24 mouse cellular contexts compared by ENCODE assay signal in the genomic region with DNA sequence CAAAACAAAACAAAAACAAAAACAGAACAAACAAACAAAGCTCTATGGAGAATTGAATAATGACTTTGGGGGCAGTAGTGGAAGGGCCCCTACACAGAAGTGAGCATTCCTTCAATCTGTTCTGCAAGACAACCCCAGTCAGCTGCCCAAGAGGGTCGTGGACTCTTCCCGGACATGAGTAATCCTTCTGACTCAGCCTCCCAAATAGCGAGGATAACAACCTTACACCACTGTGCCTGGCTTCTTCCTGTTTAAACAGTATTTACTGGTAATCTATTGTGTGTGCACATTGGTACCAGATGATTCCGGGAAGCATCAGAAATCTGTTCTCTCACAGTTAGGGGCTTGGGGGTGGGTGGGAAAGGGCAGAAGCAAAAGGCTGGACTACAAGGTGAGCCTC. TPM values are rescaled to one million over a fixed set of nuclear protein-coding genes. Genes with fewer than 3 reads are reported as not detected.
"Had no signal": no experiment of that assay in that cellular context is flagged by ENCODE, and none has a peak within 500 bp of the region (broad histone marks: within the 10 kb centered on the region; RNA-seq: fewer than 3 reads in every experiment).

No protein-coding gene starts in this region.

- H3K36me3 ChIP-seq: liver, embryonic 15.5 days; midbrain, embryonic 13.5 days; midbrain, embryonic 15.5 days; neural tube, embryonic 13.5 days; neural tube, embryonic 15.5 days had no signal

- ATAC-seq: midbrain, embryonic 13.5 days; midbrain, embryonic 15.5 days had no signal

- H3K27ac ChIP-seq: liver, embryonic 15.5 days; midbrain, embryonic 13.5 days; midbrain, embryonic 15.5 days; neural tube, embryonic 13.5 days; neural tube, embryonic 15.5 days had no signal

- H3K9me3 ChIP-seq: liver, embryonic 15.5 days; megakaryocyte, embryonic 14.5 days; midbrain, embryonic 13.5 days; midbrain, embryonic 15.5 days; neural tube, embryonic 13.5 days; neural tube, embryonic 15.5 days had no signal

- H3K4me1 ChIP-seq: liver, embryonic 15.5 days; midbrain, embryonic 13.5 days; midbrain, embryonic 15.5 days; neural tube, embryonic 13.5 days; neural tube, embryonic 15.5 days had no signal

- H3K4me3 ChIP-seq: liver, embryonic 15.5 days; megakaryocyte, embryonic 14.5 days; midbrain, embryonic 13.5 days; midbrain, embryonic 15.5 days; neural tube, embryonic 13.5 days; neural tube, embryonic 15.5 days had no signal

- H3K9ac ChIP-seq: liver, embryonic 15.5 days; lung, embryonic 14.5 days; midbrain, embryonic 13.5 days; midbrain, embryonic 15.5 days; neural tube, embryonic 13.5 days; neural tube, embryonic 15.5 days had no signal

- H3K27me3 ChIP-seq: liver, embryonic 15.5 days; midbrain, embryonic 13.5 days; midbrain, embryonic 15.5 days; neural tube, embryonic 13.5 days; neural tube, embryonic 15.5 days had no signal

- DNase-seq: lung, adult 18-20 months; lung, embryonic 14.5 days; lung, postnatal 10 days; lung, postnatal 4 days; retina, postnatal 1 day; right cerebral cortex, adult 18-20 months; right cerebral cortex, postnatal 25 days; right cerebral cortex, postnatal 4 days; spleen, adult 18-20 months; thymus, adult 18-20 months; thymus, postnatal 14 days; thymus, postnatal 36 days had no signal

- H3K4me2 ChIP-seq: liver, embryonic 15.5 days; lung, embryonic 14.5 days; midbrain, embryonic 11.5 days; midbrain, embryonic 13.5 days; midbrain, embryonic 15.5 days; neural tube, embryonic 13.5 days; neural tube, embryonic 15.5 days had no signal

RNA-seq across cellular contexts. Expression of a gene that starts 8.5 kb away (rescaled TPM):
- polyA plus RNA-seq: lung, embryonic 14.5 days; lung, embryonic 16.5 days; midbrain, embryonic 11.5 days; neural tube, embryonic 11.5 days; neural tube, embryonic 13.5 days; stomach, embryonic 14.5 days; thymus, postnatal 0 days had no signal

RNA-seq across cellular contexts. Expression of a gene that starts 48.9 kb away (rescaled TPM):
- polyA plus RNA-seq: midbrain, postnatal 0 days; neural tube, embryonic 15.5 days had no signal
